Mouse (Mus musculus) fat pad, adult 2 months (tissue): ENCODE measurements around the gene Cables2.
"Not testable (repeated sequence)": the region's sequence is repeated elsewhere in the genome, so short reads cannot be mapped to it uniquely, and the experiment has no call there.

Experiments
- DNase-seq: peaks from one replicate; pipeline ENCODE4 v3.0.0-alpha.2; 2011; ENCODE audit warnings: low read depth, low spot score; ENCODE audit errors: extremely low read depth

Gene Cables2

GRCm38 (mm10) chr2:180279321-180279720 lies 6.0 kb upstream of the Cables2 start:
- DNase-seq = no peak

GRCm38 (mm10) chr2:180277773-180278320 lies 4.6 kb upstream of the Cables2 start:
- no peak for DNase-seq

GRCm38 (mm10) chr2:180276851-180277259 lies 3.6 kb upstream of the Cables2 start:
- no peak for DNase-seq

- DNase-seq = no peak
Measured at GRCm38 (mm10) chr2:180276385-180276784, 3.1 kb upstream of the Cables2 start.

GRCm38 (mm10) chr2:180275836-180276235 lies 2.5 kb upstream of the Cables2 start:
- DNase-seq = no peak

GRCm38 (mm10) chr2:180274523-180274922 lies 1.2 kb upstream of the Cables2 start:
- DNase-seq = no peak

- no peak for DNase-seq
Measured at GRCm38 (mm10) chr2:180272884-180273321, 393 bp downstream of the Cables2 start.

GRCm38 (mm10) chr2:180271804-180272395 lies 1.4 kb downstream of the Cables2 start:
- no peak for DNase-seq

- no peak for DNase-seq
Measured at GRCm38 (mm10) chr2:180270537-180271255, 2.6 kb downstream of the Cables2 start.

- DNase-seq = no peak
Measured at GRCm38 (mm10) chr2:180269329-180269728, 4.0 kb downstream of the Cables2 start.

- DNase-seq = no peak
Measured at GRCm38 (mm10) chr2:180267955-180268354, 5.3 kb downstream of the Cables2 start.

- DNase-seq = no peak
Measured at GRCm38 (mm10) chr2:180262891-180263290, 10.4 kb downstream of the Cables2 start.

- no peak for DNase-seq
Measured at GRCm38 (mm10) chr2:180262441-180262840, 10.9 kb downstream of the Cables2 start.

GRCm38 (mm10) chr2:180261901-180262300 lies 11.4 kb downstream of the Cables2 start:
- DNase-seq = no peak

GRCm38 (mm10) chr2:180260610-180261480 lies 12.5 kb downstream of the Cables2 start:
- DNase-seq = no peak

GRCm38 (mm10) chr2:180259826-180260609 lies 13.3 kb downstream of the Cables2 start:
- DNase-seq = not testable (repeated sequence)

GRCm38 (mm10) chr2:180258951-180259484 lies 14.3 kb downstream of the Cables2 start:
- DNase-seq = not testable (repeated sequence)

GRCm38 (mm10) chr2:180257963-180258865 lies 15.1 kb downstream of the Cables2 start:
- DNase-seq = no peak

GRCm38 (mm10) chr2:180257001-180257521 lies 16.2 kb downstream of the Cables2 start, which contains the start of gene Rps21:
TSS of gene Rps21 (plus strand) at chr2:180257377.
- peak; percentile 97 for DNase-seq
